Mouse (Mus musculus): ENCODE data around the gene Atp5mpl. TPM values are rescaled to one million over a fixed set of nuclear protein-coding genes. Genes with fewer than 3 reads are reported as not detected.

Atp5mpl gene
- 200 TPM for total RNA-seq (2023)

GRCm38 (mm10) chr12:111966683-111967173 is at the start of gene Atp5mpl:
Gene Atp5mpl (minus strand): TSS chr12:111966977.

DNA sequence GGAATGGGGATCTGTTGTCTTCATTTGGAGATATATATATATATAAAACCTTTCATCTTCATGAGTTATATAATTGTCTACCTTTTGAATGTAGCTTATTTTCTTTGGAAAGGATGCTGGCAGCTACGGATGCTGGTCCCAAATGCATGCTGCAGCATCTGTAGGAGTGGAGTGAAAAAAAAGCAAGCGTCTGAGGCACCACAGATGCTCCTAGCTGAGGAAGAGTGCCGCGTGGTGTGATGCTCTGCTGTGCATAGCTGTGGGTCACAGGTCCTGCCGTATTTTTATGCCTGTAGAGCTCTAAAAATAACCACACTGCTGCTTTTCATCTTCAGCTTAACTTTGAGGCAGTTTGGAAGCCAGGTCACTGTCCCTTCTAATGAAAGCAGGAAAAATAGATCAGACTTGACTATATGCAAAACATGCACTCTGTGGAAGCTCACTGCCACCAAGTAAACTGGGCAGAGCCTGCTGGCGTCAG is 14.2 kb upstream of the Atp5mpl start, which contains the start of gene Rd3l:
Gene Rd3l, minus strand, starts transcription at position 431 of the 481 bp plus-strand sequence.

GRCm38 (mm10) chr12:111971231-111971686 is 4.5 kb upstream of the Atp5mpl start, which contains the start of gene Tdrd9:
Gene Tdrd9 (plus strand): TSS chr12:111971559.

Other genes with a start within 250 kb of the Atp5mpl start
- 72.8 TPM for gene Klc1, start 208.1 kb downstream of the Atp5mpl start, total RNA-seq (2023)
- 3.0 TPM for gene Xrcc3, start 153.1 kb downstream of the Atp5mpl start, total RNA-seq (2023)
- gene Zfyve21, start 152.8 kb downstream of the Atp5mpl start, total RNA-seq (2023) = 1.8 TPM
- 58.8 TPM for gene Ppp1r13b, start 58.9 kb downstream of the Atp5mpl start, total RNA-seq (2023)
- not detected for gene Tdrd9, start 4.6 kb upstream of the Atp5mpl start, total RNA-seq (2023)
- not detected for gene Rd3l, start 14.3 kb upstream of the Atp5mpl start, total RNA-seq (2023)
- 0.53 TPM for gene Aspg, start 139.7 kb upstream of the Atp5mpl start, total RNA-seq (2023)
- not detected for gene Kif26a, start 179.2 kb upstream of the Atp5mpl start, total RNA-seq (2023)

Data from CD4-positive naive resting alpha-beta T cell, adult 76 days (primary cell).